Mouse (Mus musculus): ENCODE data around the gene B4galt4. TPM values are rescaled to one million over a fixed set of nuclear protein-coding genes. Genes with fewer than 3 reads are reported as not detected.
"Not testable (repeated sequence)": the region's sequence is repeated elsewhere in the genome, so short reads cannot be mapped to it uniquely, and the experiment has no call there.

Gene B4galt4
- polyA plus RNA-seq, 1 experiment: 19.3 TPM

- peaks cover 8% of the 10 kb centered on the region for H3K4me1 ChIP-seq (ENCODE audit: control insufficient read depth, insufficient read depth, low read length)
- TF ChIP-seq CTCF (IDR thresholded peaks at IDR 0.05; ENCODE audit: extremely low read depth, insufficient read depth, low read length) (no peak), POLR2A (IDR thresholded peaks at IDR 0.05; ENCODE audit: extremely low read depth, insufficient read depth, low read length) (no peak)
- H3K4me3 ChIP-seq (ENCODE audit: insufficient read depth, low read length): no peak overlapping the region
- peak overlapping the region; percentile 63; the same call in 1 of the 2 replicates for H3K27ac ChIP-seq (ENCODE audit: insufficient read depth, low read length)
Observed at GRCm38 (mm10) chr16:38706782-38707181, 35.3 kb upstream of the B4galt4 start.

GRCm38 (mm10) chr16:38708962-38709520 is 33.0 kb upstream of the B4galt4 start:
- no peak overlapping the region for H3K4me3 ChIP-seq (ENCODE audit: insufficient read depth, low read length)
- TF ChIP-seq POLR2A (IDR thresholded peaks at IDR 0.05; ENCODE audit: extremely low read depth, insufficient read depth, low read length): no peak
- TF ChIP-seq CTCF (IDR thresholded peaks at IDR 0.05; ENCODE audit: extremely low read depth, insufficient read depth, low read length): no peak
- peaks cover 8% of the 10 kb centered on the region for H3K4me1 ChIP-seq (ENCODE audit: control insufficient read depth, insufficient read depth, low read length)
- H3K27ac ChIP-seq (ENCODE audit: insufficient read depth, low read length): no peak overlapping the region

GRCm38 (mm10) chr16:38711245-38711644 is 30.8 kb upstream of the B4galt4 start:
- TF ChIP-seq POLR2A (IDR thresholded peaks at IDR 0.05; ENCODE audit: extremely low read depth, insufficient read depth, low read length): no peak
- TF ChIP-seq CTCF (IDR thresholded peaks at IDR 0.05; ENCODE audit: extremely low read depth, insufficient read depth, low read length): no peak
- H3K4me3 ChIP-seq (ENCODE audit: insufficient read depth, low read length): no peak overlapping the region; the same call in 1 of the 2 replicates

GRCm38 (mm10) chr16:38712105-38712504 is 30.0 kb upstream of the B4galt4 start:
- peak overlapping the region; percentile 84 for H3K27ac ChIP-seq (ENCODE audit: insufficient read depth, low read length)
- no peaks in the 10 kb centered on the region for H3K4me1 ChIP-seq (ENCODE audit: control insufficient read depth, insufficient read depth, low read length)
- TF ChIP-seq POLR2A (IDR thresholded peaks at IDR 0.05; ENCODE audit: extremely low read depth, insufficient read depth, low read length) (no peak), CTCF (IDR thresholded peaks at IDR 0.05; ENCODE audit: extremely low read depth, insufficient read depth, low read length) (no peak)
- peak overlapping the region; percentile 88 for H3K4me3 ChIP-seq (ENCODE audit: insufficient read depth, low read length)

More at GRCm38 (mm10) chr16:38711245-38711644, 30.8 kb upstream of the B4galt4 start:
- Histone ChIP-seq H3K27ac (ENCODE audit: insufficient read depth, low read length) (no peak overlapping the region), H3K4me1 (ENCODE audit: control insufficient read depth, insufficient read depth, low read length) (peaks cover 4% of the 10 kb centered on the region; the same call in 1 of the 2 replicates)

- TF ChIP-seq CTCF (IDR thresholded peaks at IDR 0.05; ENCODE audit: extremely low read depth, insufficient read depth, low read length): no peak
- TF ChIP-seq POLR2A (IDR thresholded peaks at IDR 0.05; ENCODE audit: extremely low read depth, insufficient read depth, low read length): 0 out of 2 replicates have a peak, but pooled peaks have one; percentile 5
- H3K4me3 ChIP-seq (ENCODE audit: insufficient read depth, low read length): peak within 1 kb of the TSS; percentile 88
- H3K27ac ChIP-seq (ENCODE audit: insufficient read depth, low read length): peak within 1 kb of the TSS; percentile 84
- H3K4me1 ChIP-seq (ENCODE audit: control insufficient read depth, insufficient read depth, low read length): no peaks in the 10 kb centered on the region
Observed at GRCm38 (mm10) chr16:38712581-38713403, 29.3 kb upstream of the B4galt4 start, which contains the start of gene Arhgap31. Gene Arhgap31 (minus strand): TSS chr16:38713274.

GRCm38 (mm10) chr16:38713404-38714258 is 28.4 kb upstream of the B4galt4 start:
- Histone ChIP-seq H3K27ac (ENCODE audit: insufficient read depth, low read length) (peak overlapping the region; percentile 84), H3K4me3 (ENCODE audit: insufficient read depth, low read length) (peak overlapping the region; percentile 88), H3K4me1 (ENCODE audit: control insufficient read depth, insufficient read depth, low read length) (no peaks in the 10 kb centered on the region)
- TF ChIP-seq CTCF (IDR thresholded peaks at IDR 0.05; ENCODE audit: extremely low read depth, insufficient read depth, low read length): no peak
- TF ChIP-seq POLR2A (IDR thresholded peaks at IDR 0.05; ENCODE audit: extremely low read depth, insufficient read depth, low read length): 0 out of 2 replicates have a peak, but pooled peaks have one; percentile 1

- peak overlapping the region; percentile 71; the same call in 1 of the 2 replicates for H3K27ac ChIP-seq (ENCODE audit: insufficient read depth, low read length)
- H3K4me3 ChIP-seq (ENCODE audit: insufficient read depth, low read length): peak overlapping the region; percentile 27
- not testable (repeated sequence) for H3K4me1 ChIP-seq (ENCODE audit: control insufficient read depth, insufficient read depth, low read length)
Observed at GRCm38 (mm10) chr16:38714259-38714526, 27.9 kb upstream of the B4galt4 start.

- no peak overlapping the region for H3K27ac ChIP-seq (ENCODE audit: insufficient read depth, low read length)
- TF ChIP-seq POLR2A (IDR thresholded peaks at IDR 0.05; ENCODE audit: extremely low read depth, insufficient read depth, low read length): no peak
- no peak for TF ChIP-seq CTCF (IDR thresholded peaks at IDR 0.05; ENCODE audit: extremely low read depth, insufficient read depth, low read length)
- no peak overlapping the region for H3K4me3 ChIP-seq (ENCODE audit: insufficient read depth, low read length)
- H3K4me1 ChIP-seq (ENCODE audit: control insufficient read depth, insufficient read depth, low read length): no peaks in the 10 kb centered on the region
Observed at GRCm38 (mm10) chr16:38721377-38721776, 20.7 kb upstream of the B4galt4 start.

GRCm38 (mm10) chr16:38724256-38724655 is 17.8 kb upstream of the B4galt4 start:
- H3K27ac ChIP-seq (ENCODE audit: insufficient read depth, low read length): peak overlapping the region; percentile 81; the same call in 1 of the 2 replicates
- no peaks in the 10 kb centered on the region for H3K4me1 ChIP-seq (ENCODE audit: control insufficient read depth, insufficient read depth, low read length)
- TF ChIP-seq CTCF (IDR thresholded peaks at IDR 0.05; ENCODE audit: extremely low read depth, insufficient read depth, low read length): no peak
- no peak for TF ChIP-seq POLR2A (IDR thresholded peaks at IDR 0.05; ENCODE audit: extremely low read depth, insufficient read depth, low read length)
- H3K4me3 ChIP-seq (ENCODE audit: insufficient read depth, low read length): no peak overlapping the region

Measured in cortical plate, adult 2 months (tissue).